Comparison of ENCODE assay signal across 9 mouse cellular contexts in the genomic region with DNA sequence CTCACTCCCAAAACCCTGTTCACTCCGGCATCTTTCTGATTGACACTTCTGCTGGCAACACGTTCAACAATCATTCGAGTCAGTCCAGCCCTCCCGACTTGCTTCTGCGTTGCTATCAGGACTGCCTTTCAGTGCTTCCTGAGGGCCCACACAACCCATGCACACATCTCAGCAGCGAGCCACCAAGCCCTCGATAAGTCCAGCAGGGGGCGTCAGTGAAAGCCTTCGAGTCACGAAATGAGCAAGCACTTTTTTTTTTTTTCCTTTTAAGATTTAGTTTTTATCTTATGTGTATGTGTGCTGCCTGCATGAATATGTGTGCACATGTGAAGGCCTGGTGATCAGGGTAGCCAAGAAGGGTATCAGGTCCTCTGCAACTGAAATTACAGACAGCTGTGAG. TPM values are rescaled to one million over a fixed set of nuclear protein-coding genes. Genes with fewer than 3 reads are reported as not detected.
DNase-seq lines count a peak whose midpoint lies in the region; ATAC-seq and TF ChIP-seq lines count a peak whose summit lies in the region.
"Had no signal": no experiment of that assay in that cellular context is flagged by ENCODE, and none has a peak within 500 bp of the region (broad histone marks: within the 10 kb centered on the region; RNA-seq: fewer than 3 reads in every experiment).

No protein-coding gene starts in this region.

- H3K9ac ChIP-seq in forebrain, embryonic 14.5 days (ENCODE audit: low read length): no peak overlapping the region
- no peak overlapping the region for H3K9ac ChIP-seq in forebrain, embryonic 16.5 days (replicated peaks; ENCODE audit: low read depth, low read length)
- no peak overlapping the region for H3K9ac ChIP-seq in stomach, postnatal 0 days (ENCODE audit: low read length)
- H3K9ac ChIP-seq: limb, embryonic 12.5 days had no signal

- peak; percentile 68 for DNase-seq in forebrain, embryonic 14.5 days (ENCODE audit: low spot score)
- peak; percentile 60 for DNase-seq in urinary bladder, postnatal 14 days (ENCODE audit: low spot score)
- DNase-seq in urinary bladder, postnatal 10 days (ENCODE audit: low spot score): no peak
- peak; percentile 83 for DNase-seq in embryo, embryonic 10 days (ENCODE audit: low spot score)
- peak; percentile 81 for DNase-seq in kidney, postnatal 10 days
- peak; percentile 65 for DNase-seq in stomach, postnatal 0 days (ENCODE audit: low spot score)

- H3K36me3 ChIP-seq in forebrain, embryonic 14.5 days (ENCODE audit: control insufficient read depth, insufficient read depth, low read length): no peaks in the 10 kb centered on the region
- no peaks in the 10 kb centered on the region for H3K36me3 ChIP-seq in forebrain, embryonic 16.5 days (ENCODE audit: control insufficient read depth, insufficient read depth)
- no peaks in the 10 kb centered on the region for H3K36me3 ChIP-seq in stomach, postnatal 0 days (ENCODE audit: control insufficient read depth, insufficient read depth, low read length)
- H3K36me3 ChIP-seq: limb, embryonic 12.5 days had no signal

- H3K4me3 ChIP-seq in forebrain, embryonic 14.5 days (ENCODE audit: low read depth, low read length): no peak overlapping the region
- H3K4me3 ChIP-seq in forebrain, embryonic 16.5 days (replicated peaks; ENCODE audit: low read length): no peak overlapping the region
- H3K4me3 ChIP-seq in stomach, postnatal 0 days (ENCODE audit: low read depth, low read length): no peak overlapping the region
- H3K4me3 ChIP-seq: limb, embryonic 12.5 days had no signal

- peak; percentile 78 for TF ChIP-seq CTCF in stomach, postnatal 0 days (IDR thresholded peaks at IDR 0.05; ENCODE audit: low read depth)

- no peak for ATAC-seq in forebrain, embryonic 14.5 days
- ATAC-seq in forebrain, embryonic 16.5 days: no peak
- ATAC-seq in megakaryocyte, adult 5-6 weeks (ENCODE audit: poor library complexity, severe bottlenecking): peak; percentile 36; the same call in 1 of the 2 replicates
- ATAC-seq in stomach, postnatal 0 days (ENCODE audit: low FRiP score, low TSS enrichment): 0 out of 2 replicates have a peak, but pooled peaks have one; percentile 42

- no peak for TF ChIP-seq EP300 in stomach, postnatal 0 days (optimal IDR thresholded peaks at IDR 0.05)

- H3K27ac ChIP-seq in forebrain, embryonic 14.5 days (ENCODE audit: low read depth, low read length): no peak overlapping the region
- H3K27ac ChIP-seq in forebrain, embryonic 16.5 days (ENCODE audit: low read length): no peak overlapping the region
- no peak overlapping the region for H3K27ac ChIP-seq in stomach, postnatal 0 days (replicated peaks)
- H3K27ac ChIP-seq: limb, embryonic 12.5 days had no signal

- peaks cover 5% of the 10 kb centered on the region for H3K4me1 ChIP-seq in forebrain, embryonic 14.5 days (ENCODE audit: control insufficient read depth, insufficient read depth, low read length)
- no peaks in the 10 kb centered on the region for H3K4me1 ChIP-seq in forebrain, embryonic 16.5 days (replicated peaks; ENCODE audit: control insufficient read depth, insufficient read depth, low read length)
- no peaks in the 10 kb centered on the region for H3K4me1 ChIP-seq in stomach, postnatal 0 days (replicated peaks; ENCODE audit: control insufficient read depth, insufficient read depth)
- H3K4me1 ChIP-seq: limb, embryonic 12.5 days had no signal

- H3K9me3 ChIP-seq in forebrain, embryonic 14.5 days (replicated peaks; ENCODE audit: control insufficient read depth, low read length): no peaks in the 10 kb centered on the region
- H3K9me3 ChIP-seq in forebrain, embryonic 16.5 days (ENCODE audit: control insufficient read depth, low read length): no peaks in the 10 kb centered on the region
- H3K9me3 ChIP-seq in stomach, postnatal 0 days (ENCODE audit: control insufficient read depth, low read length): no peaks in the 10 kb centered on the region
- H3K9me3 ChIP-seq: limb, embryonic 12.5 days had no signal

- no peak overlapping the region for H3K4me2 ChIP-seq in forebrain, embryonic 14.5 days (ENCODE audit: low read length)
- H3K4me2 ChIP-seq in forebrain, embryonic 16.5 days (ENCODE audit: low read length): no peak overlapping the region
- H3K4me2 ChIP-seq in stomach, postnatal 0 days (replicated peaks; ENCODE audit: low read depth): no peak overlapping the region
- H3K4me2 ChIP-seq: limb, embryonic 12.5 days had no signal

- no peaks in the 10 kb centered on the region for H3K27me3 ChIP-seq in forebrain, embryonic 14.5 days (replicated peaks; ENCODE audit: control insufficient read depth, insufficient read depth, low read length)
- no peaks in the 10 kb centered on the region for H3K27me3 ChIP-seq in forebrain, embryonic 16.5 days (replicated peaks; ENCODE audit: control insufficient read depth, insufficient read depth, low read length)
- H3K27me3 ChIP-seq in stomach, postnatal 0 days (ENCODE audit: control insufficient read depth, insufficient read depth, low read length): no peaks in the 10 kb centered on the region
- H3K27me3 ChIP-seq: limb, embryonic 12.5 days had no signal

- 26% methylated on average over 10 of the region's 10 CpGs for WGBS in forebrain, embryonic 14.5 days
- 24% methylated on average over 10 of the region's 10 CpGs for WGBS in forebrain, embryonic 16.5 days
- WGBS in stomach, postnatal 0 days: 28% methylated on average over 10 of the region's 10 CpGs

RNA-seq across cellular contexts. Expression of a gene that starts 16.5 kb away (rescaled TPM):
- 51.1 and 55.7 TPM in 2 replicates for polyA plus RNA-seq in forebrain, embryonic 14.5 days (2014; fragmentation: Nextera tagmentation; extraction: Ambion mirVana)
- polyA plus RNA-seq in forebrain, embryonic 16.5 days (2015; fragmentation: Nextera tagmentation; extraction: Ambion mirVana): 49.8 and 54.6 TPM in 2 replicates
- 32.3 and 33.2 TPM in 2 replicates for total RNA-seq in megakaryocyte, adult 5-6 weeks (2015)
- total RNA-seq in megakaryocyte, adult 5-6 weeks (2017): 30.8 and 31.8 TPM in 2 replicates
- 32.6 and 33.1 TPM in 2 replicates for polyA plus RNA-seq in stomach, postnatal 0 days (2015; fragmentation: Nextera tagmentation; extraction: Ambion mirVana)

Comparison
In these comparisons a context has a peak if more than half of its experiments do, and no peak if none do; other contexts are left out.
1. ATAC-seq: peak in megakaryocyte, adult 5-6 weeks (single experiment) and stomach, postnatal 0 days (single experiment); none in forebrain, embryonic 14.5 days (single experiment) and forebrain, embryonic 16.5 days (single experiment).